Mouse (Mus musculus) Muller cell, postnatal 12 days (primary cell): ENCODE results near the gene Olfr63.
"Not testable (repeated sequence)": the region's sequence is repeated elsewhere in the genome, so short reads cannot be mapped to it uniquely, and the experiment has no call there.

Experiments
- DNase-seq: peaks from one replicate; pipeline ENCODE4 v3.0.0-alpha.2; 2015; ENCODE audit errors: inconsistent ontology term

Olfr63 gene

GRCm38 (mm10) chr17:33264376-33264775 is at the start of gene Olfr63:
Gene Olfr63, plus strand, starts transcription at chr17:33264676.
- no peak for DNase-seq

DNA sequence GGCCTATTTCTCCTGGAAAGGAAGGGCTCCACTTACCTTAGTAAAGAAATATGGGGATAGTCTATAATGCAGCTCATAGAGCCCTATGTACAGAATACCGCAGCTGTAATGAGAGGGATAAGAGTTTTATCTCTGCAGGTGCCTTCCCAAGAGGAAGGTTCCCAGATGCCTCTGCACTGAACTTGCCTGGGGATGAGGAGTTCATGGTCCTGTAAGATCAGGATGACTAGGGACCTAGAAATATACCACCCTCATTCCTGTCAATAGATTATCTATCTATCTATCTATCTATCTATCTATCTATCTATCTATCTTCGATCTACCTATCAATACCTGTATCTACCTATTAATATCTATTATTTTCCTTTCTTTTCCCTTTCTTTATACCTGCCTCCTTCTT is 42.9 kb upstream of the Olfr63 start, which contains the start of gene Olfr1564:
Gene Olfr1564, minus strand, starts transcription at position 101 of the 400 bp plus-strand sequence.
- no peak for DNase-seq

DNA sequence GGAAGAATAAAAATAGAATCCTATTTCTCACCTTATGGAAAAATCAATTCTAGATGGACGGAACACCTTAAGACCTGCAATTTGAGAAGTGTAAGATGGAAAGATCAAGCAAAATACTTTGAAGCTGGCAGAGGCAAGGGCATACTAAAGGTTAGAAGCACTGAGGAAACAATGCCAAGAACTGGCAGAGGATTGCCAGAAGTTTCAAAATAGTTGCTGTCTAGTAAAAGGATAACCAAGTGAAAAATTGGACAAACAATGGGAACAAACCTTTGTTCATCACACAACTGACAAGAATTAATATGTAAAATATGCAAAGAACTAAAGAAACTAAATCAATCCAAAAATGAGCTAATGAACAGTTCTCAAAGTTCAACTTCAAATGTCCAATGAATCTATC is 27.8 kb upstream of the Olfr63 start:
- DNase-seq: not testable (repeated sequence)

DNA sequence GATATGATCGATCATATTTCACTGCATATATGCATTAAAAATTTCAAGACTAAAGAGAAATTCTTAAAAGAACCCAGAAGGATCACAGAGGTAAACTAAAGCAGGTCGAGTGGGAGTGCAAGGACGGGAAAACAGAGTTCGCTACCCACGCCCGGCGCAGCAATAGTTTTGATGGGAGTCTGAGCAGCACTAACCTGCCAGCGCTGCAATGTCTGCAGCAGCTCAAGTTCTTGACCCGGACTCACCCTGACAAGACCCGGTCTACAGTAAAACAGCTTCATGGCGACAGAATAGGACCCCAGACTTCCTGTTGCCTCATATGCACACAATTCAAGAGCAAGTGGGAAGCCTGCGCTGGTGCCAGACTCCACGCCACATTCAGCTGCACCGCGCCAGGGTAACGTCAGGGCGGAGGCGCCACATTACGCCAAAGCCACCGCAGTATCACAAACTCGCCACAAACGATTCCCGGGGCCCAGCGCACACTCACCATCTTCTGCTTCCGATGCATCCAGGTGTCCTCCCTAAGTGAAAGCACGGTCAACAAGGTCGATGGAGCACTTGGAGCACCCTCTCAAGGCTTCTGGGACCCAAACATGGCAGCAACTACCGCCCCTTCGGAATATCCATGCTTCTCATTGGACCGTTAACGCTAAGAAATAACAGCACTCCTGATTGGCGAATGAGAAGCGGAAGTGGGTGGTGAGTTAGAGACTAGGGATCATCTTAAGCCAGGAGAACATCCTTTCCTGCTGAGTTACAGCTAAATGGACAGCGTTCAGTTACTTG is 9.8 kb upstream of the Olfr63 start, which contains the start of gene Zfp955a:
Gene Zfp955a, minus strand, starts transcription at position 616 of the 789 bp plus-strand sequence.
- not testable (repeated sequence) for DNase-seq

DNA sequence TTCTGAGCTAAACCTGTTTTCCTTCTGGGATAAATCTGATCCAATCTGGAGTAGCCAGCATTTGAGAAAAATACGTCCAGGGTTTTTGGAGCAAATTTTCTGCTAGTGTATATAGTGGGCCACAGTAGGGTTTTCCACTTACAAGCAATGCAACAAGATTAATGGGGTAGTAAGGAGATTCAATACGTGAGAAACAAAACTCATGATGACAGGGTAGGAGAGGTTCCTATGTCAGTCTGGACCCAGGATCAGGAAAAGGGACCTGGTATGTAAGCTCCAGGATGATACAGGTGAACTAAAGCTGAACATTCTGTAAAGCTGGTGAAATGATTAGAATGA is 9.2 kb upstream of the Olfr63 start:
- not testable (repeated sequence) for DNase-seq

- no peak for DNase-seq
These were observed 4.4 kb downstream of the Olfr63 start for GRCm38 (mm10) chr17:33268907-33269306.

GRCm38 (mm10) chr17:33289039-33289875 is 24.8 kb downstream of the Olfr63 start, which contains the start of gene Zfp955b:
Gene Zfp955b, plus strand, starts transcription at chr17:33289544.
- not testable (repeated sequence) for DNase-seq

- not testable (repeated sequence) for DNase-seq
These were observed 25.3 kb downstream of the Olfr63 start for GRCm38 (mm10) chr17:33289876-33290149.
